Mouse (Mus musculus): ENCODE measurements around the gene Gm21708.
"Not testable (repeated sequence)": the region's sequence is repeated elsewhere in the genome, so short reads cannot be mapped to it uniquely, and the experiment has no call there.

Gene Gm21708

DNA sequence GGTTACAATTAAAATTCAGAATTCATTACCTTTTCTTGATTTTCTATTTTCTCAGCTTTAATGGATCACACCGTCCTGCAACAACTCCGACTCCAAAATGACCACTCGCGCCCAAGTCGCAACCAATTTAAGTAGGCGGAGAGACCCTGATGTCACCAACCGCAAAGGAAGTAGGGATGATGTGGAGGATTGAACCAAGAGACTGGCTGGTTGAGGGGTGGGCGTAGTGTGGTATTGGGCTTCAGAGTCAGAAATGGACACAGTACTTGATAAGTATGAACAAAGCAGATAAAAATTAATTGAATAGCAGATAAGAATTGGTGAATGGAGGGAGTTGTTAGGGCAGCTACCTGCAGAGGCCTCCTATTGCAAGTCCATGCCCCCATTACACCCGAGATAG lies at the start of gene Gm21708, which contains the start of gene Gm21704:
Gm21708 (minus strand) TSS at position 101 of the 400 bp plus-strand sequence.
Gm21704 (minus strand) TSS at position 101 of the 400 bp plus-strand sequence.
- not testable (repeated sequence) for DNase-seq (ENCODE audit: low read depth in 2 of 2, low spot score in 2 of 2)

Data from CD8-positive naive resting alpha-beta T cell, adult 2 months (primary cell).